Mouse (Mus musculus) skeletal muscle tissue, adult 2 months (tissue): ENCODE results near the gene Lrrc29.

Experiments used
- DNase-seq: peaks from one replicate; pipeline ENCODE4 v3.0.0-alpha.2; 2012; ENCODE audit warnings: low read depth, low spot score

Gene Lrrc29

DNA sequence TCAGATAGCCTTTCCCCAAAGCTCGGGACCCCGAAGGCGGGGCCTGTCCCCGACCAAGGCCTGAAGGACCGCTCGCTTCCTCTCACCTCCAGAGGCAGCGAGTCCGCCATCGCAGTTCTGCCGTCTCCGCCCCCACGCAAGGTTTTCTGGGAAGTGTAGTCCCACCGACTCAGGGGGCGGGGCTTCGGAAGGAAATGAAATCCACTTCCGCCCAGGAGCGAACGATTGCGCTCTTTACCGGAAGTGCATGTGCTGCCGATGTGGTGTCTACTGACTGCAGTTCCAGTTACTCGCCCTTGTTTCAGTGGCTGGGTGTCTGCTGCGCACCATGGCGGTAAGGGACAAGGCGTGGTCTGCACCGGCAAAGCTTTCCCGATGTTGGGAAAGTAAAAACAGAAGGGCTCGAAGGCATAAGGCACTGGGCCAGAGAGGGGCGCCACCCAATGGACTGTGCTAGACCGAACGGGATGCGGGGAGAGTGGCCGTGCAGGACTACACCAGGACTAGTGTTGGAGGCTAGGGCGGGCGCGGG is at the start of gene Lrrc29, which contains the start of gene Tmem208:
TSS of gene Lrrc29 (minus strand) at position 138 of the 532 bp plus-strand sequence.
TSS of gene Tmem208 (plus strand) at position 214 of the 532 bp plus-strand sequence.
- DNase-seq, result peak; percentile 92

GRCm38 (mm10) chr8:105374513-105374966 is 48.5 kb upstream of the Lrrc29 start:
- DNase-seq, result no peak

DNA sequence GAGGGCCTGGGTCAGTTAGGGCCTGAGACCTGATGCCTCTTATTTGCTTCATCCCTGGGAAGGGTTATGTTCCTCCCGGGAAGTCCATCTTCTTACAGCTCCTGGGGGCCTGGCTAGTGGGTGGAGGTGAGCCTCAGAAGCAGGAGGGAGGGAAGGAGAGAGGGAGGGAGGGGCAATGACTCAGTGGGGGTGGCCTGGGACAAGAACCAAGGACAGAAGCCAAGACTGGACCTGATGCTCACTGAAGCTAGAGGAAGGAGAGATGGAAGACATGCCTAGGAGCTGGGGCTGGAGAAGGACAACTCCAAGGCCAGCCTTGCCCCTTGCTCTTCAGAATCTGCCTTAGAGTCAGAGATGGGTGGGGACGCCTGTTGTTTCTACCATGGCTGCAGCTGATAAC is 47.0 kb upstream of the Lrrc29 start, which contains the start of gene Plekhg4:
TSS of gene Plekhg4 (plus strand) at position 243 of the 400 bp plus-strand sequence.
- no peak for DNase-seq

GRCm38 (mm10) chr8:105372473-105372872 is 46.4 kb upstream of the Lrrc29 start:
- no peak for DNase-seq

GRCm38 (mm10) chr8:105367107-105367506 is 41.0 kb upstream of the Lrrc29 start:
- DNase-seq, result no peak

DNA sequence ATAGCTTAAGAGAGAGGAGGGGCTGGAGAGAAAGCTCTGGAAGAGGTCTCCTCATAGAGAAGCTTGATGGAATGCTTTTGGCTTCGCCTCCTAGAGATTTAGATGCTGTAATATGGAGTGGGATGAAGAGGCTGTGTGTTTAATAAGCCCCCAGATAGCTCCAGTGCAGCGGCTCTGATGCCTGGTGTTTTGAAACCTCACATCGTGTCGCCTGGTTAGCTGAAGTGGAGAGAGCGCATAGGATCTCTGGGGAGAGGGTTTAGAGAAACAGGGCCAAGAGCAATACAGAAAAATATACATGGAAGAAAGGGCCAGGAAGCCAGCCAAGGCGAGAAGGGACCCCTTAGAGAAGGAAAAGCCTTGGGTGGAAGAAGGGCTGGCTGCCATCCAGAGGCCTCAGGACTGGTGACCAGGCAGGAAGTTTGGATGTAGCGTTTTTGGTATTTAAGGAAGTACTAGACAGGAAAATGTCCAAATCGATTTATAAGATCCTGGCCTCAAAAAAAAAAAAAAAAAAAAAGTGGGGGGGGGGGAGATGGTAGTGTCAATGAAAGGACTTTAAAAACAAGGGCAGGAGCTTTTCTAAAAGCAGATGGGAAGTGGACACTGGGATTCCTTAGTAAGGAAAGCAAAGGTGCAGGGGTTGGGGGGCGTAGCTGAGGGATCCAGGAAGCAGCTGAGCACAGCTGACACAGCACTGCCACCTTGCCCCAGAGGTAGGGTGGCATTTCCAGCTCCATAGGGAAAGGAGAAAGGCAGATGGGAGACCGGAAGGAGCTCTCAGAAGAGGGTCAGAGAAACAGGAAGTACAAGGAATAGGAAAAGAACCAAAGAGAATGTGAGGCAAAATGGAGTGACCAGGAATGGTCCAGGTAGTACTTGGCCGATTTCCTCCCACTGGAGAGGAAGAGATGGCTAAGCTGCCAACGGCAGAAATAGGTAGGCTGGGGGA is 35.9 kb upstream of the Lrrc29 start:
- no peak for DNase-seq

DNA sequence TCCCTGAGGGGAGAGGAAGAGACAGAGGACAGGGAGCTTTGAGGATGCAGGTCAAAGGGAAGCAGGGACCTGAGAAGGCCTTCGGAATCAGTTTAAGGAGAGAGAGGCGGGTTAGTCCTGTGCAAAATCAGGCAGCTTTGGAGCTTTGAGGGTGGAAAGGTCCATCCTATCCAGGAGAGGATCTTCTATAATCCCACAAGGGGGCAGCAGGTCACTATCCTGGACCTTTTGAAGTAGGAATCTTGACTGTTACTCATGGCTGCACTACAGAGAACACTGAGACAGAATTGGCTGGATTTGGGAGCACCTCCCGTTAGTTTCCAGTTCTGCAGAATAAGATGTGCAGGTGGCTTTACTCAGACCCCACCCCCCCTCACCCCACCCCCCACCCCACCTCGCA is 33.6 kb upstream of the Lrrc29 start:
- no peak for DNase-seq

DNA sequence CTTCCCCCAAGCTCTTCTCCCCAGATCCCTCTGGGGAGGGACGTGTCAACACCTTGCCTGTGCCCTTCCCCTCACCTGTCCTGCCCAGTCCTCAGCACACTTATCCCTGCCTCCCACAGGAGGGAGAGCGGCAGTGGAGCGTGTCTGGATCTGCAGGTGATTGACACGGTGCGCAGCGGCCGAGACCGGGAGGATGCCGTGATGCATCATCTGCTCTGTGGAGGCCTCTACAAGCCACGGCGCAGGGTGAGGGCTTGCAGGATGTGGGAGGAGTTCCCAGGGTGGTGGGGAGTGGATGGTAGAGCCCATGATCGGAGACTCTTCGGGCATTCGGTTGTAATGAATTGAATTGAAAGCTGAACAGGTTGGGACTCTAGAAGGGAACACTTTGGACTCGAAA is 33.1 kb upstream of the Lrrc29 start:
- DNase-seq, result no peak

DNA sequence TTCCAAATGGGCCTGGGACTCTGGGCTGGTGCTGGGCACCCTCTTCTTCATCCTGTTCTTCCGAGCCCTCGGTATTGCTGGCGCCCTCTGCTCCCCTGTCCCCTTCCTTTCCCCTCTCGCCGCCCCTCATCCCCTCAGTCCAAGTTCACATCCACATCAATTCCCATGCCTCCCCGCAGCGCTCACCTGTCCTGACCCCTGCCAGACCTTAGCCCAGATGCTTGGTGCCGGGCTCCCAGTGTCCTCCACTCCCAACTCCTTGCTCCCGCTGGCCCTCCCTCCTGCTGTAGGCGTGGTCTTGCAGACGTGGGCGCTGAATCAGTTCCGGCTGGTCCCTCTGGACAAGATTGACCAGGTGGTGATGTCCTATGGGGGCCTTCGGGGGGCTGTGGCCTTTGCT is 30.6 kb upstream of the Lrrc29 start:
- no peak for DNase-seq

DNA sequence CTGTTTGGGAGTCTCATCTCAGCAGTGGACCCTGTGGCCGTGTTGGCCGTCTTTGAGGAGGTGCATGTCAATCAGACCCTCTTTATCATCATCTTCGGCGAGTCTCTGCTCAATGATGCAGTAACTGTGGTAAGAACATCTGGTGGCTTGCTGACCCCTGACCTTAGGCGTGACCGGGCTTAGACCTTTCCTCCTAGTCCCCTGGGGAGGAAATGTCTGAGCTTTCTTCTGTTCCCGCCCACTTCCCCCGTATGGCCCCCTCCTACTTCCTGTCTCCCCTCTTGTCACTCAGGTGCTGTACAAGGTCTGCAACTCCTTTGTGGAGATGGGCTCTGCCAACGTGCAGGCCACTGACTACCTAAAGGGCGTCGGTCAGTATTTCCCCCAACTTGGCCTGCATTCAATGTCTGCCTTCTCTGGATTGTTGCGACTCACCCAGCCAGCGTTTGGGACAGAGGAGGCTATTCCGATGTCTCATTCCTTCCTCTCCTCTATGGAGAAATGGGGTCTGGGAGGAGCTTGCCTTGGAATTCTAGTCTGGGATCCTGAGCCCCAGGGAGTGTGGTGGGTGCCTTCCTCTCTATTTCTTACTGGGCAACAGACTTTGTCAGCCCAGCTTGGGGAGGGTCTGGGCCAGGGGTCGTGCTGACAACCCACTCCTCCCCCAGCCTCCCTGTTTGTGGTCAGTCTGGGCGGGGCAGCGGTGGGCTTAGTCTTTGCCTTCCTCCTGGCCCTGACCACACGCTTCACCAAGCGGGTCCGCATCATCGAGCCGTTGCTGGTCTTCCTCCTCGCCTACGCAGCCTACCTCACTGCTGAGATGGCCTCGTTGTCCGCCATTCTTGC is 29.3 kb upstream of the Lrrc29 start:
- no peak for DNase-seq

- no peak for DNase-seq
These were observed 28.5 kb upstream of the Lrrc29 start for GRCm38 (mm10) chr8:105354549-105354948.

DNA sequence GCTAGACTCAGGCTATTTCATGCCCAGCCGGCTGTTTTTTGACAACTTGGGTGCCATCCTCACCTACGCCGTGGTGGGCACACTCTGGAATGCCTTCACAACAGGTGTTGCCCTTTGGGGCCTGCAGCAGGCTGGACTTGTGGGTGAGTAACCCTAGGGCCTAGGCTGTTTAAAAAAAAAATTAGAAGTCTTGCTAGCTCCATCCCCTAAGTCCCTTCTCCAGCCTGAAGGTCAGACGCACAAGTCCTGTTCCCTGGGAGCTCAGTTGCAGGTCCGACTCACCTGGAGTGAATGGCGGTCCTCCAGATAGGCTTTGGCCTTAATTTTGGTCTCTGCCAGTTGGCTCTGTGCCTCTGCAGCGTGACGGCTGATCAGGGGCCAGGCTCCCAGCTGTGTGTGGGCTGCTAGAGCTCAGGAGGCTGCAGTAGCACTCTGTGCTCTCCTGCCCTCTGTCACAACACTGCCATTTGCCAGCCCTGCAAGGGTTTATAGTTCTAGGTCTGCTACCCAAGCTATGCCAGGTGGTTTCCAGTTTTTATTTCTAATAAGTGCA is 27.6 kb upstream of the Lrrc29 start:
- DNase-seq, result no peak

DNA sequence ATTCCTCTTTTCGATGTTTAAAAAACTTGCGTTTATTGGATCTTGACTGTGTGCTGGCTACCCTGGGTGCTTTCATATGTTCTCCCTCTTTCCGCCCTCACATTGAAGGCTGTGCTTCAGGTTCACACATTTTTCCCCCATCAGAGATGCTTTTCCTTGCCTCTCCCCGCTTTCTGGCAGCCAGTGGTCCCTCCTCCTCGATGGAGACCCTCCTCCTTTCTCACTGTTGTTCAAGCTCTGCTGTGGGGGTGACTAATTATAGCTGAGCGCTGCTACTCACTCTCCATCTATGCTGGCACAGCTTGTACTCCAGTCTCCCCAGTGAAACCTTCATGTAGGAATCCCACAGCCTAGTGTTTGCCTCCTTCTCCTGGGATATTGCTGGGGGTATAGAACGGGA is 24.1 kb upstream of the Lrrc29 start:
- no peak for DNase-seq

GRCm38 (mm10) chr8:105349096-105349771 is 23.2 kb upstream of the Lrrc29 start:
- no peak for DNase-seq

DNA sequence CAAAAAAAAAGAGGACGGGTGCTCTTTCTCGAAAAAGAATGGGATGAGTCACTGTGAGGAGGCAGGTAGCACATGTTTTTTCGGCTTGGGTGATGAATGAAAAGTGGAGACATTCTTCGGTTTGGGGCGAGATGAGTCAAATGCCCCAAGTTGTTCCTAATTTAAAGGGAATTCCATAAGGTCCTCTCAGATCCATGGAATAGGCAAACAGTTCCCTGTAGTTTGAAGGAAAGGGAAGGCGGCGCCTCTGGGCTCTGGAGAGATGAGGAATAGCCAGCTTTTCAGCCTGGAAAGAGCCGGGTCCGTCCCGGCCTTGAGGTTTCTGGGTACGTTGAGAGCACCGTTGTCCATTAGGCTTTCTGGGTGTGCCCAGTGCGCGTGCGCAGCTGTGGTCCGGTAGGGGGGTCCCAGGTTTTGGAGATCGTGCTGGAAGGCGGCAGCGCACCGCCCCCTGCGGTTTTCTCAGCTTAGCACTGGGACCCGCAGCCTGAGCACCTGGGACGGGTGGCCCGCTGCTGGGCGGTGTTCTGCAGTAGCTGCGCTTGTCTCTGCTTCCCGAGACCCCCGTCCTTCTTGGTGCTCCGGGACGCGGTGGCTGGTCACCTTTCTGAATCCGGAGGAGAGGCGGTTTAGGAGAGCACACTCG is 22.5 kb upstream of the Lrrc29 start, which contains the start of gene Slc9a5:
TSS of gene Slc9a5 (plus strand) at position 394 of the 646 bp plus-strand sequence.
- DNase-seq, result no peak

DNA sequence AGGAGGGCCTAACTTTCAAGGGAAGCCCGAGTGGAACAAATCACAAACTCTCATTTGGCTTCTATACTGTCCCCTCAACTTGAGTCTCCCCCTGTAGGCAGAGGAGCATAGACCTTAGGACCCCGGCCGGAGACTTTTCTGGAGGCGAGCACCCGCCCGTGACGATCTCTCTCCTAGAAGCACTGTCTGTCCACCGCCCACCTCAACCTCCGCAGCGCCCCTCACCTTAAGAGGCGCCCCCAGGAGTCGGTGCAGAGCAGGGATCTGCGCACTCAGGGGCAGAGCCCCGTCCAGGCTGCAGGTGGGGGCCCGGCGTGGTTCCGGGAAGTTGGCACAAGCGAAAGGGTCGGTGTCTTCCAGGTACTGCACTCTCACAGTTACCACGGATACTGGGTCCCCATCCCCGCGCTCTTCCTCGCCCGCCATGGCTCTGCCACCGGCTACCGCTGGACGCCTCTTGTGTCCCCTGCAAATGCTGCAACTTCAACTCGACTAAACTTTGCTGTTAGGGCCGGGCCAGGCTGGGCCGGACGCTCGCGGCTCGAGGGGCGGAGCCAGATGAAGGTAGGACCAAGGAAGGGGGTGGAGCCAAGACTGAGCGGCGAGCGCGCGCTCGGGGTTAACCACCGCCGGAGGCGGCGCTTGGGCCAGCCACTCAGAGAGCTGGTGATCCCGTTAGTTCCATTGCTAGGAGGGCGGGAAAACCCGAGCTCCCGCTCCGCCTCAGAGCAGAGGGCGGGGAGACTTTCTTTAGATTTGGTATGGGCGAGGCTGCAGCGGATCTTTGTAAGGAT is 21.5 kb upstream of the Lrrc29 start, which contains the start of gene Fhod1:
TSS of gene Fhod1 (minus strand) at position 526 of the 794 bp plus-strand sequence.
- DNase-seq, result peak; percentile 92

- peak; percentile 79 for DNase-seq
These were observed 20.7 kb upstream of the Lrrc29 start for GRCm38 (mm10) chr8:105346611-105347427.
